In the genomic region with DNA sequence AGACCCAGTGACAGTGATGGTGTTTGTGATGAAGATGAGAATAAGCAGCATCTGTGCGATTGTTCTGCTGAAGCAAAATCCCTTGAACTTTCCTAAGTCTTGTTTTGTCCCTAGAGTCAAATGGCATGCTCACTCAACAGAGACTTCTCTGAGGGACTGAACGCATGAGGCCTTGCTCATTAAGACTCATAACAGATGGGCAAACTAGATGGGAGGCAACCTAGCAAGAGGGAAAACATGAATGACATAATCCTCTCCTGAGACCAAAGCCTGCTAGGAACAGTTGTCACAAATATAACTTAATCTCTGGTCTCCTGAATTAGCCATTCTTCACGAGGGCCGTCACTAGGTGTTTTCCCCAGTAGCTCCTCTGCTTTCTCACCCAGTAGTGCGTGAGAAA, we compare ENCODE assay signal across 1 mouse cellular context.
TF ChIP-seq lines count a peak whose summit lies in the region.

No protein-coding gene starts in this region.

TF ChIP-seq in CH12.LX, 34 proteins besides CTCF, POLR2A, EP300 and RAD21 (continued from another document):
- no peak for TF ChIP-seq TBP (conservative IDR thresholded peaks at IDR 0.05; ENCODE audit: low read depth, low read length)
